Comparison of ENCODE assay signal across 23 mouse cellular contexts in genomic region chr7:111492242-111492949, GRCm38 (mm10).
DNase-seq lines count a peak whose midpoint lies in the region; ATAC-seq and TF ChIP-seq lines count a peak whose summit lies in the region.
"Had no signal": no experiment of that assay in that cellular context is flagged by ENCODE, and none has a peak within 500 bp of the region (broad histone marks: within the 10 kb centered on the region; RNA-seq: fewer than 3 reads in every experiment).

No protein-coding gene starts in this region.

- no peak for DNase-seq in heart, postnatal 14 days
- DNase-seq in layer of hippocampus, adult 2 months (ENCODE audit: low spot score in 2 of 2) = no peak
- DNase-seq in layer of hippocampus, adult 9-11 months = no peak
- DNase-seq in adrenal gland, postnatal 14 days = peak; percentile 59
- peak; percentile 37 for DNase-seq in limb, embryonic 10.5 days (ENCODE audit: low spot score)
- no peak for DNase-seq in ovary, postnatal 36 days (ENCODE audit: low spot score)
- DNase-seq: B cell, adult 2 months; cerebellum, adult 8-10 months; cerebellum, postnatal 25 days; gastrocnemius, postnatal 25 days; heart, adult 2 months; lung, postnatal 36 days; right cerebral cortex, postnatal 14 days; thymus, postnatal 4 days had no signal

- no peak overlapping the region for H3K4me2 ChIP-seq in heart, embryonic 13.5 days
- H3K4me2 ChIP-seq: embryonic facial prominence, embryonic 13.5 days; forebrain, embryonic 12.5 days; limb, embryonic 13.5 days; liver, embryonic 11.5 days; midbrain, embryonic 11.5 days had no signal

- no peak for ATAC-seq in heart, embryonic 13.5 days (ENCODE audit: extremely low read depth, insufficient number of reproducible peaks, low FRiP score, low TSS enrichment)
- ATAC-seq: hindbrain, embryonic 16.5 days; midbrain, embryonic 16.5 days had no signal

- H3K27ac ChIP-seq in heart, embryonic 13.5 days (replicated peaks) = peak overlapping the region; percentile 49
- H3K27ac ChIP-seq in layer of hippocampus, adult 2 months = peak overlapping the region; percentile 36; the same call in 1 of the 2 replicates
- no peak overlapping the region for H3K27ac ChIP-seq in limb, embryonic 10.5 days
- H3K27ac ChIP-seq: embryonic facial prominence, embryonic 13.5 days; forebrain, embryonic 12.5 days; heart, adult 2 months; limb, embryonic 13.5 days had no signal

- TF ChIP-seq CTCF in layer of hippocampus, adult 2 months (conservative IDR thresholded peaks at IDR 0.05) = no peak

- no peak overlapping the region for H3K4me3 ChIP-seq in heart, embryonic 13.5 days
- no peak overlapping the region for H3K4me3 ChIP-seq in layer of hippocampus, adult 2 months
- no peak overlapping the region for H3K4me3 ChIP-seq in limb, embryonic 10.5 days
- H3K4me3 ChIP-seq: embryonic facial prominence, embryonic 13.5 days; erythroblast, embryonic 14.5 days; forebrain, embryonic 12.5 days; heart, adult 2 months; limb, embryonic 13.5 days had no signal

- H3K36me3 ChIP-seq in heart, embryonic 13.5 days = no peaks in the 10 kb centered on the region
- H3K36me3 ChIP-seq in limb, embryonic 10.5 days = no peaks in the 10 kb centered on the region
- H3K36me3 ChIP-seq: embryonic facial prominence, embryonic 13.5 days; forebrain, embryonic 12.5 days; limb, embryonic 13.5 days had no signal

- intact Hi-C loops in heart, postnatal 14 days (cut with DNase I) = no loop called here

- H3K27me3 ChIP-seq in heart, embryonic 13.5 days (replicated peaks) = no peaks in the 10 kb centered on the region
- no peaks in the 10 kb centered on the region for H3K27me3 ChIP-seq in limb, embryonic 10.5 days (ENCODE audit: low read depth, poor library complexity, severe bottlenecking)
- H3K27me3 ChIP-seq: embryonic facial prominence, embryonic 13.5 days; forebrain, embryonic 12.5 days; limb, embryonic 13.5 days had no signal

- H3K9ac ChIP-seq in heart, embryonic 13.5 days = no peak overlapping the region
- H3K9ac ChIP-seq: embryonic facial prominence, embryonic 13.5 days; forebrain, embryonic 12.5 days; limb, embryonic 13.5 days had no signal

- H3K9me3 ChIP-seq in heart, embryonic 13.5 days = no peaks in the 10 kb centered on the region
- no peaks in the 10 kb centered on the region for H3K9me3 ChIP-seq in limb, embryonic 10.5 days (replicated peaks)
- H3K9me3 ChIP-seq: embryonic facial prominence, embryonic 13.5 days; forebrain, embryonic 12.5 days; limb, embryonic 13.5 days had no signal

- peaks cover 17% of the 10 kb centered on the region for H3K4me1 ChIP-seq in heart, embryonic 13.5 days
- H3K4me1 ChIP-seq in limb, embryonic 10.5 days = peaks cover 21% of the 10 kb centered on the region
- H3K4me1 ChIP-seq: limb, embryonic 13.5 days had no signal

- 53% methylated on average over 5 of the region's 5 CpGs for WGBS in heart, embryonic 13.5 days
- 49% methylated on average over 5 of the region's 5 CpGs for WGBS in limb, embryonic 10.5 days

Comparison
In these comparisons a context has a peak if more than half of its experiments do, and no peak if none do; other contexts are left out.
1. DNase-seq: peak in adrenal gland, postnatal 14 days (single experiment) and limb, embryonic 10.5 days (single experiment); none in heart, postnatal 14 days (0 of 2), layer of hippocampus, adult 2 months (0 of 2), layer of hippocampus, adult 9-11 months (single experiment) and ovary, postnatal 36 days (single experiment).